Mouse (Mus musculus) MEL (cell line): Measurements from ENCODE around the gene Ttll1.

Source experiments
- CTCF ChIP-seq, 3 experiments: IDR thresholded peaks in 2 of 3; conservative IDR thresholded peaks in 1 of 3; 2 replicates each; pipeline ENCODE4 v1.5.1; 2011 to 2012; ENCODE audit warnings: low read length in 3 of 3, low read depth in 2 of 3, mild to moderate bottlenecking in 2 of 3, improper control_type of control experiment in 1 of 3, inconsistent platforms in 1 of 3, mixed read lengths in 1 of 3, moderate library complexity in 1 of 3; ENCODE audit not compliant: control insufficient read depth in 1 of 3, insufficient read depth in 1 of 3, poor library complexity in 1 of 3, severe bottlenecking in 1 of 3
- E2F4 ChIP-seq: IDR thresholded peaks from 2 replicates; pipeline ENCODE4 v1.6.1; 2011; ENCODE audit warnings: low read depth, low read length, improper control_type of control experiment, borderline replicate concordance
- EP300 ChIP-seq, 2 experiments: IDR thresholded peaks; 2 replicates each; pipeline ENCODE4 v1.6.1; 2011; ENCODE audit warnings: improper control_type of control experiment in 2 of 2, low read length in 2 of 2, low read depth in 1 of 2, mild to moderate bottlenecking in 1 of 2
- GABPA ChIP-seq: IDR thresholded peaks from 2 replicates; pipeline ENCODE4 v1.6.1; 2012; ENCODE audit warnings: low read depth, mild to moderate bottlenecking, inconsistent platforms, low read length, improper control_type of control experiment, moderate library complexity
- HCFC1 ChIP-seq: IDR thresholded peaks from 2 replicates; pipeline ENCODE4 v1.6.1; 2012; ENCODE audit warnings: low read depth, mild to moderate bottlenecking, inconsistent platforms, low read length, improper control_type of control experiment, moderate library complexity
- MXI1 ChIP-seq: IDR thresholded peaks from 2 replicates; pipeline ENCODE4 v1.6.1; 2011; ENCODE audit warnings: mild to moderate bottlenecking, low read depth, low read length, improper control_type of control experiment
- NELFE ChIP-seq: IDR thresholded peaks from 2 replicates; pipeline ENCODE4 v1.6.1; 2011; ENCODE audit warnings: low read depth, low read length, improper control_type of control experiment
- POLR2A ChIP-seq, 2 experiments: IDR thresholded peaks; 2 replicates each; pipeline ENCODE4 v1.6.1; 2011 to 2012; ENCODE audit warnings: low read length in 2 of 2, mild to moderate bottlenecking in 2 of 2, control low read depth in 1 of 2, improper control_type of control experiment in 1 of 2, low read depth in 1 of 2, moderate library complexity in 1 of 2; ENCODE audit not compliant: control insufficient read depth in 1 of 2, insufficient read depth in 1 of 2, poor library complexity in 1 of 2
- SMC3 ChIP-seq: IDR thresholded peaks from 2 replicates; pipeline ENCODE4 v1.6.1; 2011; ENCODE audit warnings: low read depth, low read length, improper control_type of control experiment
- USF1 ChIP-seq: IDR thresholded peaks from 2 replicates; pipeline ENCODE4 v1.6.1; 2014; ENCODE audit warnings: low read depth, mild to moderate bottlenecking, inconsistent platforms, low read length, improper control_type of control experiment, moderate library complexity

DNA sequence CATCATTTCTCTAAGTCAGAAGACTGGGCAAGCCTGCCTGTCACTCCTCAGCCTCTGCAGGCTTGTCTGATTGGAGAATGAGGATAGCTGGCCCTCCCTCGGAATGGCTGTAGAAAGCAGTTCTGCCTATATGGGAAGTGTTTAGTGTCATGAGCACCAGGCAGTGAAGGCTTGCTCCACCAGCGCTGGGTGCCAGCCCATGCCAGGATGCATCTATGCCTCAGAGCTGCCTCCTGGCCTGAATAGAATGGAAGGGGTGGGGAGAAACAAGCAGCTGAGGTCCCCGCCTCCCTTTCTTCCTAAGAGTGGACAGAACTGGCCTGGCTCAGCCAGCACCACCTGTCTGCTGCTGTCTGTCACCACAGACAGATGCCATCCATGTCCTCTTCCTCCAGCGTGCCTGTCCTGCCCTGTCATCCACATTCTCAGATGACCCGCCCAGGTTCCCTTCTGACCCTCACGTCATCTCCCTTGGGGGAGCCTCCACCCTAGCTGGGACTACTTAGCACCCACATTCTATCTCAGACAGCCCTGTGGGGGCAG is 41.3 kb downstream of the Ttll1 start:
- TF ChIP-seq USF1: no peak
- no peak for TF ChIP-seq SMC3
- no peak for TF ChIP-seq E2F4
- TF ChIP-seq CTCF (IDR thresholded peaks at IDR 0.05 in 2 of 3, conservative IDR thresholded peaks at IDR 0.05 in 1 of 3; ENCODE audit: control insufficient read depth in 1 of 3, insufficient read depth in 1 of 3, low read depth in 2 of 3, low read length in 3 of 3, poor library complexity in 1 of 3, severe bottlenecking in 1 of 3): no peak
- TF ChIP-seq MXI1: no peak
- TF ChIP-seq NELFE: no peak
- TF ChIP-seq EP300 (IDR thresholded peaks at IDR 0.05; ENCODE audit: low read depth in 1 of 2, low read length in 2 of 2): no peak
- no peak for TF ChIP-seq GABPA
- no peak for TF ChIP-seq HCFC1
- TF ChIP-seq POLR2A (IDR thresholded peaks at IDR 0.05; ENCODE audit: control insufficient read depth in 1 of 2, insufficient read depth in 1 of 2, low read depth in 1 of 2, low read length in 2 of 2, poor library complexity in 1 of 2): no peak
